Mouse (Mus musculus): ENCODE measurements at regions not wholly inside any gene's neighbourhood (a gene's known extent, or its start where the extent isn't known, plus 50 kb on each side); places are given as distances from the start of the nearest gene placed in this dataset.

DNA sequence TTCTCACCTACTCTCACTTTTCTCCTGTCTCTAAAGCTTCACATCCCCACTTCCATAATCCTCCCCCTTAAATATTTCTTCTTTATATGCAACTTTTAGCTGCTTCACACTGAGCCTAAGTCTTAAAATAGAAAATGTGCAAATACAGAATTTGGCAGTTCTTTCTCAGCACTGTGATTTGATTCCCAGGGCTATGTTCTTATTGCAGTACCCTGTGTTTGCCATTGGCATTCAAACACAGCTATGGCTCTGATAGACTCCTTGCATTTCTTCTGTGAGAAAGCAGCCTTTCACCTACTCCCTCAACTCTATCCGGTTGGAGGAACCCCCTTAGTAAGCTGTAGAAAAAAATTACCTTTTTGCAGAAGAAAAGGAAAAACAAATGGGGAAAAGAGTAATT lies 192.6 kb upstream of the Cldn34d start:
- no peak for DNase-seq (ENCODE audit: low read depth)

GRCm38 (mm10) chrX:76790613-76791012 lies 187.9 kb upstream of the Cldn34d start:
- DNase-seq (ENCODE audit: low read depth): peak; percentile 3

DNA sequence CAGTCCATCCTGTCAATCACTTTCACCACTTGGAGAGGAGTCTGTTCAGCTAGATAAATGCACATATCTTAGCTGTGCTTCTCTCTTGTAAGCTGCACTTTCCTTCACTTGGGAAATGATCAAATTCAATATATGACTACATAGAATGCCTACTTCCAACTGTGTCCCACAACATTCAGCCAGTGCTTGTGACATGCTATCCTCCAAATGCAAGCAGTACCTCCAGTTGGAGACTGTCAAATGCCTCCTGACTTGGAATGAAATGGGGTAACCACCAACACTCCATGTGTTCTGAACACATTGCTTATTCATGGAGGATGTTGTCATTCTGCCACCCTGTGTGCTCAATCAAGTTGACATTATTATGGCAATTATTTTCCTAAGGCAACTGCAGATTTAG lies 177.3 kb upstream of the Cldn34d start:
- no peak for DNase-seq (ENCODE audit: low read depth)
